Mouse (Mus musculus) lung, postnatal 0 days (tissue): Measurements from ENCODE around the gene Iqcj. TPM values are rescaled to one million over a fixed set of nuclear protein-coding genes. Genes with fewer than 3 reads are reported as not detected.

Experiments used
- ATAC-seq: fragments of 200-750 bp; cut with Nextera tagmentation; 2 replicates; pipeline ENCODE4 v1.8.0; 2017; ENCODE audit warnings: moderate library complexity
- DNase-seq: peaks from one replicate; pipeline ENCODE4 v3.0.0-alpha.2; 2016; ENCODE audit warnings: low spot score
- H3K27ac ChIP-seq: fragments of 300-500 bp; sonication (generic); 2 replicates; pipeline ENCODE4 v1.5.1; 2014; ENCODE audit warnings: antibody characterized with exemption, mild to moderate bottlenecking, low read length, mixed read lengths
- H3K27me3 ChIP-seq: fragments of 300-500 bp; sonication (generic); replicated peaks from 2 replicates; pipeline ENCODE4 v1.6.1; 2014; ENCODE audit warnings: low read length, mixed read lengths; ENCODE audit not compliant: insufficient read depth
- H3K36me3 ChIP-seq: fragments of 300-500 bp; sonication (generic); 2 replicates; pipeline ENCODE4 v1.6.1; 2014; ENCODE audit warnings: low read length, mixed read lengths; ENCODE audit not compliant: insufficient read depth
- H3K4me1 ChIP-seq: fragments of 300-500 bp; sonication (generic); 2 replicates; pipeline ENCODE4 v1.6.1; 2014; ENCODE audit warnings: antibody characterized with exemption, low read depth, low read length, mixed read lengths; ENCODE audit not compliant: insufficient read depth
- H3K4me2 ChIP-seq: fragments of 300-500 bp; sonication (generic); replicated peaks from 2 replicates; pipeline ENCODE4 v1.6.1; 2014; ENCODE audit warnings: low read depth, mild to moderate bottlenecking, low read length, moderate library complexity, mixed read lengths
- H3K4me3 ChIP-seq: fragments of 300-500 bp; sonication (generic); 2 replicates; pipeline ENCODE4 v1.5.1; 2014; ENCODE audit warnings: low read depth, low read length
- H3K9ac ChIP-seq: fragments of 300-500 bp; sonication (generic); replicated peaks from 2 replicates; pipeline ENCODE4 v1.6.1; 2014; ENCODE audit warnings: low read depth, mild to moderate bottlenecking
- H3K9me3 ChIP-seq: fragments of 300-500 bp; sonication (generic); 2 replicates; pipeline ENCODE4 v1.6.1; 2016; ENCODE audit warnings: low read length, mixed read lengths
- CTCF ChIP-seq: IDR thresholded peaks from 2 replicates; pipeline ENCODE4 v1.5.1; 2016; ENCODE audit warnings: antibody characterized with exemption, mild to moderate bottlenecking
- EP300 ChIP-seq: IDR thresholded peaks from 2 replicates; pipeline ENCODE4 v1.6.1; 2016; ENCODE audit warnings: antibody characterized with exemption, mild to moderate bottlenecking, control low read depth
- WGBS: fragments of 180-500 bp; shearing (Covaris S2); extraction: QIAGEN DNeasy Blood & Tissue Kit; methylation state at CpG from one replicate; pipeline ENCODE4 v1.1.7; 2014; 5-methylcytosine and 5-hydroxymethylcytosine counted together
- polyA plus RNA-seq: library from polyadenylated mRNA; unstranded; fragments of >200 nt; fragmentation: Nextera tagmentation; extraction: Ambion mirVana; gene quantifications from 2 replicates; pipeline ENCODE4 v1.2.1, GENCODE M21; 2015

Iqcj gene
- polyA plus RNA-seq, 1 experiment from 2014 or later = not detected

- ATAC-seq = no peak
- no peak overlapping the region for H3K27ac ChIP-seq
- TF ChIP-seq EP300 = no peak
- no peak for TF ChIP-seq CTCF
- no peaks in the 10 kb centered on the region for H3K4me1 ChIP-seq
- no peaks in the 10 kb centered on the region for H3K9me3 ChIP-seq
- DNase-seq = no peak
- H3K4me3 ChIP-seq = no peak overlapping the region
- no peak overlapping the region for H3K4me2 ChIP-seq
- no peaks in the 10 kb centered on the region for H3K36me3 ChIP-seq
- H3K27me3 ChIP-seq = no peaks in the 10 kb centered on the region
- WGBS = 60% methylated on average over 2 of the region's 2 CpGs
- H3K9ac ChIP-seq = no peak overlapping the region
Observed at GRCm38 (mm10) chr3:68105081-68105685, 213.2 kb downstream of the Iqcj start.

Other genes with a start within 250 kb of the Iqcj start
- not detected in 2 replicates for gene Iqschfp, start within 50 bp of the Iqcj start, polyA plus RNA-seq
- 52.2 and 56.8 TPM in 2 replicates for gene Schip1, start 172.6 kb downstream of the Iqcj start, polyA plus RNA-seq